7 mouse cellular contexts compared by ENCODE assay signal in the genomic region with DNA sequence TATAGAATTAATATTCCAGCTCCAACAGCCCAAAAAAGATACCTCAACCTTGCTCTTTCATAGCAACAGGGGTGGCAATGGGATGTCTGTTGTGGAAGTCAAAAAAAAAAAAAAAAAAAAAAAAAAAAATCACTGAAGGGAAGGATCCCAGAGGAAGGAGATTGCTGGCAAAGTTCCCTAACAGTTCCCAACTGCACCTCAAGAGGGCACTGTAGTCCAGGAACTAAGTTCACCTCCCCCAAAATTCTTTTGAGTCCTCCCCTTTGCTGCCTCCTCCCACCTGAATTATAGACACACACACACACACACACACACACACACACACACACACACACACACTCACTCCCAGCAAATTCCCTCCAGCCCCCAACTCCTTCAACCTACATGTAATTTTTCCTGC. TPM values are rescaled to one million over a fixed set of nuclear protein-coding genes. Genes with fewer than 3 reads are reported as not detected.
A peak's percentile ranks its signal among the peaks of the same experiment; 100 is the strongest.
DNase-seq lines count a peak whose midpoint lies in the region.

No protein-coding gene starts in this region.

- peak; percentile 54 for DNase-seq in CD4-positive helper T cell, adult 2 months (ENCODE audit: low read depth, low spot score)
- peak; percentile 47 for DNase-seq in MEL-GATA-1-ER (ENCODE audit: extremely low read depth, low read depth)
- DNase-seq in cerebellum, adult 9-10 months, result peak; percentile 86
- peak; percentile 51 to 74 for DNase-seq in gastrocnemius, postnatal 4 days (ENCODE audit: low spot score in 2 of 2)
- DNase-seq in layer of hippocampus, postnatal 10 days (ENCODE audit: low spot score in 2 of 2), result peak; percentile 89 to 91
- DNase-seq in lung, postnatal 25 days (ENCODE audit: low spot score), result peak; percentile 79
- DNase-seq in spleen, postnatal 14 days (ENCODE audit: low spot score in 2 of 2), result peak; percentile 19 to 51

RNA-seq across cellular contexts. Expression of a gene that starts 4.3 kb away (rescaled TPM):
- under 1 TPM; 0.18 to 0.56 TPM for total RNA-seq in gastrocnemius, postnatal 4 days (2021)
- total RNA-seq in layer of hippocampus, postnatal 10 days (2021), result under 1 TPM; 0.36 to 0.43 TPM

RNA-seq across cellular contexts. Expression of a gene that starts 21.2 kb away (rescaled TPM):
- total RNA-seq in gastrocnemius, postnatal 4 days (2021), result 10 to 100 TPM; 19.8 to 22.6 TPM
- 10 to 100 TPM; 30.7 to 36.5 TPM for total RNA-seq in layer of hippocampus, postnatal 10 days (2021)

RNA-seq across cellular contexts. Expression of a gene that starts 37.2 kb away (rescaled TPM):
- total RNA-seq in gastrocnemius, postnatal 4 days (2021), result 10 to 100 TPM; 27.5 to 30.7 TPM
- 10 to 100 TPM; 40.2 to 50.4 TPM for total RNA-seq in layer of hippocampus, postnatal 10 days (2021)

RNA-seq across cellular contexts. Expression of a gene that starts 51.9 kb away (rescaled TPM):
- total RNA-seq in gastrocnemius, postnatal 4 days (2021), result not detected
- total RNA-seq in layer of hippocampus, postnatal 10 days (2021), result not detected

RNA-seq across cellular contexts. Expression of a gene that starts 52.2 kb away (rescaled TPM):
- 100 to 1,000 TPM; 483 to 529 TPM for total RNA-seq in gastrocnemius, postnatal 4 days (2021)
- total RNA-seq in layer of hippocampus, postnatal 10 days (2021), result 100 to 1,000 TPM; 874 to 885 TPM

Comparison
In these comparisons a context has a peak if more than half of its experiments do, and no peak if none do; other contexts are left out.
1. Peak in every context shown above with its lines: DNase-seq.
2. DNase-seq: peak in every context shown above with its lines; median percentile 90 in layer of hippocampus, postnatal 10 days; 86 in cerebellum, adult 9-10 months; 79 in lung, postnatal 25 days; 62 in gastrocnemius, postnatal 4 days; 54 in CD4-positive helper T cell, adult 2 months; 47 in MEL-GATA-1-ER; 35 in spleen, postnatal 14 days.